Comparison of ENCODE assay signal across 20 mouse cellular contexts in the genomic region with DNA sequence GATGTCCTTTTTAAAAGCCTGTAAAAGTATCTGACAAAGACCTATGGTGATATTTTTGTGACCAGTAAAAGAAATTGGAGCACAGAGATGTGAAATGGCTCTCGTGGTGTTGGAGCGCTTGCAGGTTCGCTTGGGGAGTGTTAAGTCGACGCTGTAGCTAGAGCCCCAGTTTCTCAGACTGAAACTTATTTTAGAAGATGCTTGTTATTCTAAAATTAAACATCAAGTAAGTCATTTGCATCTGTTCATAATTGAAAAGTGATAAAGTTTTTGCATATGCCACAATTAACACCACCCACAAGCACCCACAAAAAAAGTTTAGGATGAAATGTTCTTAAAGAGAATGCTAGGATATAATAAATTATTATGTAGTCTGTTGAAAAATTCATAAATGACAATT.
"Had no signal": no experiment of that assay in that cellular context is flagged by ENCODE, and none has a peak within 500 bp of the region (broad histone marks: within the 10 kb centered on the region; RNA-seq: fewer than 3 reads in every experiment).

No protein-coding gene starts in this region.

- H3K27ac ChIP-seq: lung, embryonic 15.5 days; macrophage; midbrain, embryonic 10.5 days; midbrain, embryonic 12.5 days; neural tube, embryonic 13.5 days; neural tube, embryonic 15.5 days had no signal

- H3K4me3 ChIP-seq: lung, embryonic 15.5 days; midbrain, embryonic 10.5 days; midbrain, embryonic 12.5 days; myocyte; neural tube, embryonic 13.5 days; neural tube, embryonic 15.5 days had no signal

- ATAC-seq: liver, postnatal 0 days; lung, postnatal 0 days; midbrain, embryonic 16.5 days had no signal

- DNase-seq: liver, postnatal 0 days; lung, adult 2 months; lung, postnatal 14 days; lung, postnatal 36 days; midbrain, embryonic 14.5 days; retina, postnatal 1 day; right cerebral cortex, postnatal 14 days; spleen, adult 18-20 months; thymus, adult 18-20 months; thymus, postnatal 14 days; thymus, postnatal 36 days had no signal
